In genomic region chr13:110031886-110032285, GRCm38 (mm10) we compare ENCODE assay signal across 27 mouse cellular contexts.
A peak's percentile ranks its signal among the peaks of the same experiment; 100 is the strongest.
DNase-seq lines count a peak whose midpoint lies in the region; ATAC-seq lines count a peak whose summit lies in the region.
"Had no signal": no experiment of that assay in that cellular context is flagged by ENCODE, and none has a peak within 500 bp of the region (broad histone marks: within the 10 kb centered on the region; RNA-seq: fewer than 3 reads in every experiment).

No protein-coding gene starts in this region.

- WGBS in midbrain, embryonic 15.5 days = 40% methylated on average over 6 of the region's 6 CpGs
- WGBS in midbrain, embryonic 10.5 days = 44% methylated on average over 6 of the region's 6 CpGs
- 4% methylated on average over 6 of the region's 6 CpGs for WGBS in limb, embryonic 12.5 days

- no peak overlapping the region for H3K4me3 ChIP-seq in midbrain, embryonic 15.5 days
- H3K4me3 ChIP-seq in midbrain, embryonic 10.5 days = no peak overlapping the region
- H3K4me3 ChIP-seq in limb, embryonic 12.5 days (replicated peaks) = no peak overlapping the region
- H3K4me3 ChIP-seq: heart, embryonic 12.5 days; kidney, embryonic 15.5 days; layer of hippocampus, adult 2 months; lung, embryonic 15.5 days; stomach, embryonic 15.5 days had no signal

- DNase-seq in midbrain, embryonic 10.5 days (ENCODE audit: low spot score) = no peak
- no peak for DNase-seq in heart, adult 18-20 months
- DNase-seq in embryo, embryonic 9.5 days (ENCODE audit: extremely low spot score) = no peak
- DNase-seq: adrenal gland, postnatal 10 days; cerebellum, adult 11-12 months; cerebellum, adult 9-11 months; gastrocnemius, postnatal 14 days; heart, adult 11 months; heart, postnatal 4 days; kidney, adult 11 months; kidney, postnatal 36 days; lung, postnatal 36 days; right cerebral cortex, postnatal 14 days had no signal

- no peak overlapping the region for H3K9ac ChIP-seq in midbrain, embryonic 15.5 days
- no peak overlapping the region for H3K9ac ChIP-seq in limb, embryonic 12.5 days (replicated peaks)
- H3K9ac ChIP-seq: heart, embryonic 12.5 days; hindbrain, embryonic 14.5 days; kidney, embryonic 15.5 days; lung, embryonic 15.5 days; stomach, embryonic 15.5 days had no signal

- no peaks in the 10 kb centered on the region for H3K9me3 ChIP-seq in midbrain, embryonic 15.5 days
- H3K9me3 ChIP-seq in midbrain, embryonic 10.5 days (replicated peaks) = no peaks in the 10 kb centered on the region
- H3K9me3 ChIP-seq in limb, embryonic 12.5 days = no peaks in the 10 kb centered on the region
- H3K9me3 ChIP-seq: heart, embryonic 12.5 days; kidney, embryonic 15.5 days; lung, embryonic 15.5 days; stomach, embryonic 15.5 days had no signal

- no peak overlapping the region for H3K4me2 ChIP-seq in midbrain, embryonic 15.5 days
- H3K4me2 ChIP-seq in limb, embryonic 12.5 days = 0 out of 2 replicates have a peak overlapping the region, but pooled peaks have one; percentile 11
- H3K4me2 ChIP-seq: heart, embryonic 12.5 days; hindbrain, embryonic 14.5 days; kidney, embryonic 15.5 days; liver, embryonic 11.5 days; lung, embryonic 15.5 days; stomach, embryonic 15.5 days had no signal

- no peaks in the 10 kb centered on the region for H3K4me1 ChIP-seq in midbrain, embryonic 15.5 days
- H3K4me1 ChIP-seq in midbrain, embryonic 10.5 days = no peaks in the 10 kb centered on the region
- peaks cover 22% of the 10 kb centered on the region for H3K4me1 ChIP-seq in limb, embryonic 12.5 days (replicated peaks)
- H3K4me1 ChIP-seq: heart, embryonic 12.5 days; kidney, embryonic 15.5 days; lung, embryonic 15.5 days; stomach, embryonic 15.5 days had no signal

- H3K27me3 ChIP-seq in midbrain, embryonic 15.5 days (replicated peaks) = no peaks in the 10 kb centered on the region
- no peaks in the 10 kb centered on the region for H3K27me3 ChIP-seq in midbrain, embryonic 10.5 days (ENCODE audit: low read depth, poor library complexity, severe bottlenecking)
- H3K27me3 ChIP-seq in limb, embryonic 12.5 days = 0 out of 2 replicates have a peak, but pooled peaks cover 6% of the 10 kb centered on the region
- H3K27me3 ChIP-seq: heart, embryonic 12.5 days; kidney, embryonic 15.5 days; lung, embryonic 15.5 days; stomach, embryonic 15.5 days had no signal

- H3K36me3 ChIP-seq in midbrain, embryonic 15.5 days (replicated peaks) = no peaks in the 10 kb centered on the region
- no peaks in the 10 kb centered on the region for H3K36me3 ChIP-seq in midbrain, embryonic 10.5 days
- no peaks in the 10 kb centered on the region for H3K36me3 ChIP-seq in limb, embryonic 12.5 days
- H3K36me3 ChIP-seq: heart, embryonic 12.5 days; kidney, embryonic 15.5 days; lung, embryonic 15.5 days; stomach, embryonic 15.5 days had no signal

- peak overlapping the region; percentile 20; the same call in 1 of the 2 replicates for H3K27ac ChIP-seq in midbrain, embryonic 15.5 days
- H3K27ac ChIP-seq in midbrain, embryonic 10.5 days (replicated peaks) = no peak overlapping the region
- H3K27ac ChIP-seq in limb, embryonic 12.5 days = peak overlapping the region; percentile 41
- H3K27ac ChIP-seq: hindbrain, embryonic 14.5 days; kidney, embryonic 15.5 days; layer of hippocampus, adult 2 months; lung, embryonic 15.5 days; stomach, embryonic 15.5 days had no signal

- no peak for ATAC-seq in midbrain, embryonic 15.5 days (replicated peaks)
- ATAC-seq in granulocyte monocyte progenitor cell, adult 5-6 weeks (replicated peaks; ENCODE audit: poor library complexity, severe bottlenecking) = peak; percentile 67
- no peak; the same call in 1 of the 2 replicates for ATAC-seq in limb, embryonic 12.5 days (ENCODE audit: insufficient number of reproducible peaks, insufficient read depth, low FRiP score, low TSS enrichment, low read depth)
- 0 out of 2 replicates have a peak, but pooled peaks have one; percentile 22 for ATAC-seq in monocyte, adult 5-6 weeks (replicated peaks; ENCODE audit: insufficient number of reproducible peaks, low FRiP score, low TSS enrichment, poor library complexity, severe bottlenecking)
- ATAC-seq: forebrain, embryonic 14.5 days; inflammation-experienced regulatory T-cells, adult 6 months; Patski had no signal

Comparison
In these comparisons a context has a peak if more than half of its experiments do, and no peak if none do; other contexts are left out.
1. ATAC-seq: peak in granulocyte monocyte progenitor cell, adult 5-6 weeks (single experiment) and monocyte, adult 5-6 weeks (single experiment); none in midbrain, embryonic 15.5 days (single experiment) and limb, embryonic 12.5 days (single experiment).